Mouse (Mus musculus) gastrocnemius, postnatal 4 days (tissue): ENCODE results near the gene Psmb7. TPM values are rescaled to one million over a fixed set of nuclear protein-coding genes. Genes with fewer than 3 reads are reported as not detected.
A peak's percentile ranks its signal among the peaks of the same experiment; 100 is the strongest.

Experiments
- DNase-seq, 2 experiments: peaks; one replicate each; pipeline ENCODE4 v3.0.0; 2021 to 2022; ENCODE audit warnings: low spot score in 2 of 2, mixed read lengths in 2 of 2
- total RNA-seq, 2 experiments: library from RNA; stranded (reverse); gene quantifications; 2 replicates each; pipeline ENCODE4 v1.2.3; 2021

The Psmb7 gene
- total RNA-seq, 2 experiments from 2014 or later = 277 to 291 TPM

DNA sequence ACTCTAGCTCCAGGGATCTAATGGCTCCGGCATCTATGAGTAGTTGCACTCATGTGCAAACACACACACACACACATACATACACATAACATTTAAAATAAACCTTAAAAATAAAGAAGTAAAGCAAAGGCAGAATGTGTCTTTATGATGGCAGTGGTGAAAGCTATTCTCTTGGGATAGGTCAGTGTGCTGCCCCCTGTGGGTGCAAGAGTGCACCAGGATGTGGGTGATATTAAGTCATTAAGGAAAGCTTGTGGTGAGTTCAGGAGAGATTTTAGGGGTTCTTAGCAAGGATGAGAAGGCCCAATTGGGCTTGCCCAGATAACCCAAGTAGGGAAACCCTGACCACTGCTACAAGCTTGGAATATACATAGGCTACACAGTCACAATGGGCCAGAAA lies 46.0 kb downstream of the Psmb7 start:
- no peak for DNase-seq

DNA sequence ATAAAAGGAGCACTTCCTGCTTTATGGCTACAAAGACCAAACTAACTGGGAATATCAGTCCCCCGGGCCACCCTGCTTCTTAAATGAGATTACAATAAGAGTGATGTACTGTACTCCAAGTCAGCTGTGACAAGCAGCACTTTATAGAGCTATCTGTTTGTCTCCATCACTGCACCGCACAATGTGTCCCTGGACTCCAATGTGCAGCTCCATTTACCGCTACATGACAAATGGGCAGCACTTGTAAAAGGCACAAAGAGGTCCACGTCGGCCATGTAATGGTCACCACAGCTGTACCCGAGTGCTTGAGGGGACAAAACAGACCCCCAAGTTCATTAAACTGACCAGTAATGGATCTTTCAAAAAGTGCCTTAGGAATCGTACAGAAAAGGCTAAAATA lies 49.0 kb downstream of the Psmb7 start:
- no peak for DNase-seq

DNA sequence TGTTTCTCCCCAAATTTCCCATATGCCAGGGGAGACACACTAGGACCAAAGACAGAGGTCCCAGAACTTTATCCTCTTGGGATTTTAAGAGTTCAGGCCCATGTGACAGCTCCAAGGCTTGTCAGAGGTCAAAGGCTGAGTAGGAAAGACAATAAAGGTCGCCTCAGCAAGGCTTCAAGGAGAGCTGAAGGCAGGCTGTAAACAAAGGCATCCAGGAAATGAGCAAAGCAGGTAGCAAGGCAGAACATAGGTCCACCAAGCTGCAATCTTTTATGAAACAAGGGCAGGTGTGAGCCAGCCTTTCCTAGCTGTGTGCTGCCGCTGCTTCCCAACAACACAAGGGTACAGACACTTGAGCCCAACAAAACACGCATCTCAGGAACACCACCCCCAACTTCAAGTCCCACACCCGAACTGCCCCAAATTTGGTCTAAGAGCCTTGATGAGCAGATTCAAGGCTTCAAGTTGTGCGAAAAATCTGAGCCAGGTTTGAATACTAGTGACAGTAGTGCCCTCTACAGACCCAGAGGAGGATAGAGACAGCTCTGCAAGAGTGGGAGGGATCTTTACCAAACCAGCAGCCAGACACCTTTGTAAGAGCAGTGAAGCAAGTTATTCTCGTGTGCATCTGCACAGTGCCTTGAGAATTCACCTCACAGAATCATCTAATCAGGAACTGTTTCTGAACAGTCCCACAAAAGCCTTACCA lies 52.0 kb downstream of the Psmb7 start:
- DNase-seq = no peak

DNA sequence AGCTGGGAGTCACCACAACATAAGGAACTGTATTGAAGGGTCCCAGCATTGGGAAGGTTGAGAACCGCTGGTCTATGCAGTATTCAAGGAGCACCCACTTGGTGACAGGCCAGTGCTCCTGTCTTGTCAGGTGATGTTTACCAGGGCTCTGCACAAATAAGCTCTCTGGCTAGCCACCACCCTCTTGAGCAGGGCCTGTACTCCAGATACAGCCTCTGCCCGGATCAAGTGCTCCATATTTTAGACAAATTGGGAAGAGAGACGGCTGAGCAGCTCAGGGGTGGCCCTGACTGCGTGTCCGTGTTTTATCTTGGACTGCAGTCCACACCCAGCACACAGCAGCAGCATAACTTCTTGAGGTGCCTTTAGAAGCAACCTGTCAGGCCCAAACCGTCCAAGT lies 57.2 kb downstream of the Psmb7 start:
- DNase-seq = no peak

DNA sequence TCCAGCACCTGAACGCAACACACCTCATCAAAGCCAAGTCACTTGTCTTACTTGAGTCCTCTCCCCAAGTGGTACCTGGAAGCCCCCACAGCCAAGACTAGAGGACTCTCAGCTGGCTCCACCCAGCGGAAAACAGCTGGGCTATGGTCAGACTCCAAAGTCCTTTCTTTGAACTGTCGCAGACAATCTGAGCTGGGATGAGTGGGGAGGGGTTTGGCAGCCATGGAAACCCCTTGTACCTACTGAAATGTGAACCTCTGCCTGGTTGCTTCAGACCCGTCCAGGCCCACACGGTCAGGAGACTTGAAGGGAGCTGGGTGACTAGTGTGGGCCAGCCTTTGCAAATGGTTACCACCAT lies 58.5 kb downstream of the Psmb7 start:
- no peak for DNase-seq

DNA sequence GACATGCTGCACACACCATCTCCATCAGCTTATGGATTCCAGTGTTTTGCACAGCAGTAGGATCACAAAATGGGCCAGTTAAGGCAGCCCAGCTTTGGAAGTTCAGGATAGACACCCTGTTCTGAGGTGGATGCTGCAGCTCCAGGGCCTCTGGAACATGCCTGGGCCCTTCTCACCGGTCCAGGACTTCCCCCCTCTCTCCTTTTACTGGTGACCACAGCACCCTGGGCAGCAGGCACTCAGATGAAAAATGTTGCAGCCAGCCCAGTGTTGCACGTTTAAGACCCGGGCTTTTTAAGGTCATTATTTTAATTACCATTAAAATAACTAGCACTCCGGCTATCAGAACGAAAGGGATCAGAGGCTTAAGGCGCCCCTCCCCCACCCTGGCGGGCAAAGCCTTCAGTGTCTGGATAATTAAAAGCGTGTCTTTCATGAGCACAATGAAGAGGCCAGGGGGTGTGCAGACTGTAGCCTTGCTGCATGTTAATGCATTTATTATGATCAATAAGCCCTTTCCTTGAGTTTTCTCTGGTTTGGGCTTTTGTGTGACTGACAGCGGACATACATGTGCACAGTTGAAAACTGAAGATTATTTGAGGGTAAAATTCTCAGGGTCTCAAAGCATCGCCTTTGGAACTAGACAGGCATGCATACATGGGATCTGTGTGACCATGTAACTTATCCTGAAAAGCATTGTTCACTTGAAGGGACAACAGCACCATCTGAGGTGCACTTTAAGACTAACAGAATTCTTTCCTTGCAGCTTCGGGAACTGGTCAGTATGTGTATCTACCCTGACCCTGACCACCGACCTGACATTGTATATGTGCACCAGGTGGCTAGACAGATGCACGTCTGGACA lies 59.1 kb downstream of the Psmb7 start:
- DNase-seq = no peak

DNA sequence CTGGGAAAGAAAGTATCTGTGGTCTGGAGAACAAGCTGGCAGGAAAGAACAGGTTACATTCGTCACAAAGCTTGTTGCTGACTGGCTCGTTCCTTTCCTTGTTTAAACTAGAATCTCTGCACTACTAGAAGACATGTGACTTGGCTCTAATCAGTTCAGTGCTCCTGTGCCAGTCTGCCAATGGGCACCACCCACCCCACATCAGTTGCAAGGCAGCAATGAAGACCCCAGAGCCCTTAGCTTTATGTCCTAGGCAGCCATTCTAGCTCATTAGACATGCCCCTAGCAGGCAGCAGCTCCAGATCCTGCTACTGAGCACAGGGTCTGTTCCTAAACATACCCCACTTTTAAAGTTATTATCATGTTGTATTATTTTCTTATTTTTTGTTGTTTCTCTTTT lies 59.9 kb downstream of the Psmb7 start:
- no peak for DNase-seq

DNA sequence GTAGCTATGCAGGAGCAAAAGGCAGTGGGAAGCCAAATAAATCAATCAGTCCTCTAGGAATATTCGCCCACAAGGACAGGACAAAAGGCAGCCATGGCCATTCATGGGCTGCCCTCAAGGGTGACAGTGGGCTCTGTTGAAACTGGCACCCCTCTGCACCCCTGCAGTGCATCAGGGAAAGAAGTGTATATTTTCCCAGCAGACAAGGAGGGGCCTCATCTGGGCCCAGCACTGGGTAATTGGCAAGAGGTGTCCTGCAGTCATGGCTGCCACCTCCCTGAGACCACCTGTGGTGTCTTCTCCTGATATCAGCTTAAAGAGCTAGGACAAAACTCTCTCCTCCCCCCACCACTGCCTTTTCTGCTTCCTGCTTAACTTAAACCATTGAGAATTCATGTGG lies 64.4 kb downstream of the Psmb7 start:
- DNase-seq = no peak

DNA sequence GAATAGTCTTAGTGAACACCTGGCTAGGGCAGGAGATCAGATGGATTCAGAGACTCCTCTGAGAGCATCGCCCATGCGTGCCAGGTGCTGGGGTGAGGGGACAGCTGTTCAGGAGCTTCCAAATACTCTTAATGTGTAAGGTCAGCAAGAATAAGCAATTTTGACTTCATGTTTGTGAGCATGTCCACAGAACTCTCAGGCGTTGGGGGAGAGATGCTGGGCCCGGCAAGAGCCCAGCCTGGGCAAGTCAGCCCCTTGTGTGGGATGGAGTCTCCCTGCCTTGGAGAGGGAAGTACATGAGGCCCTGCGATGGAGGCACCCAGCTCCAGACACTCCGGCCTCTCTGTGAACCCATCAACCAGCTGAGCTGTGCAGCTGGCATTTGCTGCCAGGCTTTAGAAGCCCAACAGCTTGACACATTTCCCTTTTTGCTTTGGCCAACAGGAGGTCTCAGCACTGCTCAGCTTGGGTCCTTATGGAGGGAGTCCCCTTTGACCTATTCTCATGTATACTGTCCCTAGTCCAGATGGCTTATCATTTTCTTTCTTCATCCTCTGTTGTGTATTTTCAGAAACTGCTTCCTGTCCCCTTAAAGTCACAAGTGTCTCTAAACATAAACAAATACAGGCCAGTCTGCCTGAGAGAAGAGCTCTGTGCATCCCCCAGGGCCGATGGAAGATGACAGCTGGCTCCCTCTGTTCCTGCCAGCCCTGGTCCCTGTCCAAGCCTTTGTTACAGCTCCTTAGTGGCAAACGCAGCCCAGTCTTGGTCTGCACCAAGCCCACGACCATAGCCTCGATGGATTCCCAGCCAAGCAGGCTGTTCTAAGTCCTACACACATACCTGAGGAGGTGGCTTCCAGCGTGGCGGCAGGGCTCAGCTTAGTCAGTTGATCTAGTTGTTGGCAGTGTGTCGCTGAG lies 65.0 kb downstream of the Psmb7 start:
- peak in 1 of 2 experiments; percentile 38 for DNase-seq

DNA sequence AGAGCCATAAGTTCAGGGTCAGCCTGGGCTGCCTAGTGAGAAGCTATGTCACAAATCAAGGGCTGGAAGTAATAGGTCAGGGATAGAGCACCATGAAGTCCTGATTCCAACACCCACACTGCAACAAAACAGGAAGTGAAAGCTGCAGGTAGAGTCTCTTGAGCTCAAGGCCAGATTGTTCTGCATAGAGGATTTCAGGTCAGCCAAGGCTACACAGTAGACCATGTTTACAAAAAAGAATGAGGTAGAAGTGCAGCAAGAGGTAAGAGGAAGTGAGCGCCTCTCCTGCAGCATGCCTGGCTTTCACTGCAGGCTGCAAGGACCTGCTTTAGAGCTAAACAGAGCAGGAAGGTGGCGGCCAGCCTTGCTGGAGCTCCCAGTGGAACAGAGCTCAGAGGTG lies 69.2 kb downstream of the Psmb7 start:
- DNase-seq = no peak

DNA sequence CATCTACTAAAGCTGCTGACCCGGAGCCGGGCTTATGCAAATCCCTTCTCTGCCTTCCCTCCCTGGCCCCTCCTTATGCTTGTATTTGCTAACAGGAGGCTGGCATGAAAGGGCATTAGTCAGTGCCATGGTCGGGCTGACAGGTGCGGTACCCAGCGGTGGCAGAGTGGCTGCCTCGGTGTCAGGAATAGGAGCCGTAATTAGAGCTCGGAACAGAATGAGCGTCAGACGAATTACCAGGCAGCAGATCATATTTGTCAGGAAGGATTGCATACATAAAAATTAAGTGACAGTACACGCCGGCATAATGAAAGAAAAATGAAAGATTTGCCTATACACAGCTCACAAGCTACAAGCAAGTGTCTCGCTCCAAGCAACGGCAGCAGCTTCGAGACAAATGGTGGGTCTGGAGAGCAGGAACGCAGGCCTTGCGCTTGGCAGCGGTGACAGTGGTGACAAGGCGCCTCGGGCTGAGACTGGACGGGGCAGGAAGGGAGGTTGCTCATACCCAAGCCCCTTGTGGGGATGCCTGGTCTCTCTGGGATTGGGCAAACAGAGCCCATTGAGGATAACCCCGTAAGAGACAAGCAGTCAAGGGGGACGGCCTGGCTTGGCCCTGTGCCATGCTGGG lies 71.8 kb downstream of the Psmb7 start:
- DNase-seq = no peak

DNA sequence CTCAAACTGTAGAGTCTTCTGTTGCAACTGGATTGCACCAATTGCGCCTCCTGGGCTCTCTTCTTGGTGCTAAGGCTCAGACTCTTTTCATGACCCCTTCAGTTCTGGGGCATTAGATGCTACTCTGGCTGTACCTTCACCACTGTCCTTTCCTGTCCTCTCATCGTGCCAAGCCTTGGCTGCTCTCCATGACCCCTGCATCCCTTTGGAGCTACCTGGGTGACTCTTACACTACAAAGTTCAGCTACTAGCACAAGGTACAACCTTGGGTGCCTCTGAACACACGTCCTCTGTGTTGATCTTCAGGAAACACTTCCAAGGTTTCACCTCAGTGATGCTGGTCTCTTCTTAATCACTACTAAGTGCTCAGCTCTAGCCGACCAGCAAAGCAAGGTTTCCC lies 81.3 kb downstream of the Psmb7 start:
- no peak for DNase-seq

DNA sequence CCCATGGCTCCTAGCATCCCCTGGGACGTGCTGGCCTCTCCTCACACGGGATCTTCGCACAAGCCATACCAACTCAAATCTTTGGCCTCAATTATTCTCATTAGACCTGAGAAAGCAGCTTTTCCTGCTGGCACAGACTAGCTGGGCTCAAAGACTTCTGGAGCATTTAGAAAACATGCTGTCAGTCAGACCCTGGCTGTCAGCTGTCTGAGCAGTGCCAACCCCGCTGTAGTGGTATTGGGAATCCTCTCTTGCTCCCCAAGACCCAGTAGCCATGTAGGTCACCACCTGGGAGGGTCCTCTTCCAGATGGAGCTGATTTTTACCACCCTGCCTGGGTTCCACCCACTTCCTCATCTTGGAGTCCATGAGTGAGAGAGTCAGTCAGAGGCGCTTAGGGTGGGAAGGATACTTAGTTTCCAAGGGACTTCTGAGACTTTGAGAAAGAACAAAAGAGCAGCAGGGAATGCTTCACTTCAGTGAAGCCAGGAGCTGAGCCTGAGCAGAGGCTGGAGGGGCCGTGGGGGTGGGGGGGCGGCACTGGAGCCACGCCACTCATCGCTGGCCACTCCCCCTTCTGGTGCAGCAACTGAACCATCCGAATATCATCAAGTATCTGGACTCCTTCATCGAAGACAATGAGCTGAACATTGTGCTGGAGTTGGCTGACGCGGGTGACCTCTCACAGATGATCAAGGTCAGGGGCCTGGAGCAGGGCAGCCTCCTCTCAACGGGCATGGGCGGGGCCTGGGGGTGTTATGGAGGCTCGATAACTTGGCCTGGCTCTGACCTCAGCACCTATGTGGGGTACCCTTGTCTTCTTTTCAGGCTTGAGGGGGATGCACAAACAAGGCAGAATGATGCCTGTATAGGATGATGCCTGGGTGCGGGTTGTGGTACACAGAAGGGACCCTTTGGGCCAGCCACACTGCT lies 83.3 kb downstream of the Psmb7 start:
- DNase-seq = no peak

DNA sequence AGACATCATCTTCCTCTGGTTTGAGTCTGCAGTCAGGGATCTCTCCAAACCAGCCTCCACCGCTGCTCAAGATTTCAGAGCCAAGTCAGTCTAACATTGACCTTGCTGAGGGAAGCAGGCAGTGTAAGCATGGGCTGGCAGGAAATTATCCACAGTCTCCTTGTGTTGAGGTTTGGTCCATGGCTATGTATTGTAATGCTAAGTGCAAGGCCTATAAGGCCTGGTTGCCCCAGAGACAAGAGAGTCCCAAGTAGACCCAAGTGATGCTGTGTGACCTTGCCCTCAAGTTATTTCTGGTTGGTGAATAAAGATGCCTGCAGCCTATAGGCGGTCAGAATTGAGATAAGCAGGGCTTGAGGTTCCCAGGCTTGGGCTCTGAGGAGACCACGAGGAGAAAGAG lies 87.2 kb downstream of the Psmb7 start:
- DNase-seq = no peak

DNA sequence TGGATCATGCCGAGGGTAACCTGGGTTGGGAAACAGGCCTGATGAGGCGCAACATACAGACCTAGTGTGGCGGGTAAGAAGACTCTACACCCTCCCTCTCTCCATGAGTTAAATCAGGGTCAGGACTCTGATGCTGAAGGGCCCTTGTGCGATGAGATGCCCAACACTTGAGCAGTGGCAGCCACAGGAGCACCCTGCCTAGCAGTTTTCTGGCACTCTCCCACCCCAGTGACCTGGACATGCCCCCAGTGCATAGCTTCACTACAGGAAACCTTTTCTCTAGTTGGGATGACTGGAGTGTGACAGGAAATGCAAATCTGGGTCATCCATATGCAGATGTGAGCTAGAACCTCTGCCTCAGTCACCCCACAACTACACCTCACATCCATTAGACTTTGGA lies 88.2 kb downstream of the Psmb7 start:
- no peak for DNase-seq

DNA sequence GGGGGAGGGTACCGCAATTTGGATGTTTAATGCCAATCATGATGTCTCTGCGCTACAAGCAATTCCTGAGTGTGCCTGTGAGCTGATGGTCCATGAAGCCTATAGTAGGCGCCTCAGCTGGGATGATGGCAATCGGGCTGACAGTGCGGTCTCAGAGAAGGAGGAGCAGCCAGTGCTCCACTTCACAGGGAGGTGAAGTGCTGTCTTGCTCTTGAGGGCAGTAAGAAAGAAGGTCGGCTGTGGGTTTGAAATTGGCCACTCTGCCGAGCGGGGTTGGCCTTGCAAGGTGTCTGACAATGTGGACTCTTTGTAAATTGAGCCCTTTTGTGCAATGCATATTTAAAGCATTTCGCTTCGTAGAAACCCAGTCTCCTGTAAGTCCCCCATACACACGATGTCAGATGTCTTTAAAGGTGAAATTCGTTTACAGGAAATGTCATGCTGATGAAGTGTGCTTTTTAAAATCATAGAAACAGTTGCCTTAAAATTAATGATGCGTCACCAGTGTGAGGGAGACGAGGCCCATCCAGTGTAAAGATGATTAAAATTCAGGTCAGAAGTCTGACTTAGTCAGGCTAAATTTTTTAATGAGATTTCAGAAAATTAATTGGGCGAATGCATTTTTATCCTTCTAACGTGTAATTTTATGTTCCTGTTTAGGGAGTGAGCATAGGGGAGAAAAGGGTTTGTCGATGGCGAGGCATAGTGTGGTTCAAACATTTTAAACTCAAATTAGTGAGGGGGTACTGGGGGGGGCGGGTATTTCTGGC lies 89.5 kb downstream of the Psmb7 start:
- no peak for DNase-seq

DNA sequence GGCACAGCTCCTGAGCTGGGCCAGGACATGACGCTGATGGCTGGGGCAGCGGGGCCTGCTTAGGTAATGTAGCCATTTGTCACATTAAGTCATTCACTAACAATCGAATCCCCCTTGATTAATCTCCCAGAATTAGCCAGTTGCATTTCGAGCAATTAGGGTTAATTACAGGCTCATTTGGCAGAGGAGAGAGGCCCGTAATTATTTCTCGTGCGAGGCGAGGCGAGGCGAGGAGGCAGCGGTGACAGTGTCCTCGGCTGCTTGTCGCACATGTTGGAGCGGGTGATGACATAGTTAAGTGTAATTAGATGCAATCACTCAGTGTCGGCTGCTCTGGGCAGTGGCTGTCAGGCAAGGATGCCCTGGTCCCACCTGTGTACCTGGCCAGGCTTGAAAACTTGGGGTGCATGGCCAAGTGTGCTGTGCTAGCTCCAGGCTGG lies 91.9 kb downstream of the Psmb7 start:
- DNase-seq = no peak

DNA sequence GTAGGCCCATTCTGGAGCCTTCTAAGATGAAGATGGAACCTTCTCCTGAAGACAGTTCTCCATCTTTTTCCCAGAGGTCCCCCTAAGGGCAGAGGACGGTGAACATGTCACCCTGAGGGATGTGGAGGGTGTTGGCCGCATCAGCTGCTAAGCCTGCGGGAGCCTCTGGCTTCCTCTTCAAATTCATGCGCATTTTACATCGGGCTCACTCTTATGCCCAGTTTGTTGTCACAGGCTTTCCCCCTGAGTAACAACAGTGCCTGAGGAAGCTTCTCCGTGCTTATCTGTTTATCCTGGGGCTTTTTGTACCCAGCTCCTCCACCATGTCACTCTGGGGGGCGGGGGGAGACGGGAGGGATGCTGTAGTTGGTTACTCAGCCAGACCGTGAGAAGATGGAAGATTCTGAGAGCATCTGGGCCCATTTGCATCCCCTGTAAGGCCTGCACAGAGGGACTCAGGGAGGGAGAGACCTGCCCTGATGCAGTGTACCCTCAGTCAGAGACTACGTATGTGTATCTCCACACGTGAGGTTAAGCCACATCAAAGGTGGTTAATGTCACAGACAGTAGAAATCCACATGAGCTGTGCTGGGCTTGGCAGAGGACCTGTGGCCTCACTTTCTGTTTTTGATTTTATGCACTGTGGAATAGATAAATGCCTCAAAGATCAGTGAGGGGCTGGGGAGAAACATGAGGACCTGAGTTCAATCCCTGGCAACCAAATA lies 95.9 kb downstream of the Psmb7 start:
- DNase-seq = no peak

DNA sequence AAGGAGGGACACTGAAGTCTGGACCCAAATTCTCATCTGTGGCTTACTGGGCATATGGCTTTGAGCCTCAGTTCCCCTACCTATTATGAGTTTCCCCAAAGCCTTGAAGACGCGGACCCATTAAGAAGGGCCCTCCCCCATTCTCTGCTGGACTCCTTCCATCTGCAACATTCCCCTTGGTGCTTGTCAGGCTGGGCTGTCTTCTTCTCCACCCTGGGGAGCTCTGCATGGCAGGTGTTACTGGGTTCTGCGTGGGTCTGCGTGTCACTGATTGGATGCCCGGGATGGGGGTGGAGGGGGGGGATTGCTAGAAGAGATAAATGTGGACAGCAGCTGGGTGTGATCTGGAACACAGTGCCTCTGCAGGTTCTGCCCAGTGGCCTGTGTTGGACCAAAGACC lies 97.1 kb downstream of the Psmb7 start:
- no peak for DNase-seq
